Mouse (Mus musculus) megakaryocyte, embryonic 14.5 days (primary cell): ENCODE measurements around the gene Kcnab3. TPM values are rescaled to one million over a fixed set of nuclear protein-coding genes. Genes with fewer than 3 reads are reported as not detected.

Experiments used
- H3K27me3 ChIP-seq: replicated peaks from 2 replicates; pipeline ENCODE3; 2012; ENCODE audit warnings: inconsistent platforms
- H3K36me3 ChIP-seq: replicated peaks from 2 replicates; pipeline ENCODE3; 2012; ENCODE audit warnings: low read length, inconsistent platforms, mixed read lengths
- H3K4me1 ChIP-seq: 2 replicates; pipeline ENCODE4 v1.6.1; 2012; ENCODE audit warnings: inconsistent platforms
- H3K4me3 ChIP-seq: replicated peaks from 2 replicates; pipeline ENCODE3; 2012; ENCODE audit warnings: moderate library complexity, mild to moderate bottlenecking, inconsistent platforms
- H3K9me3 ChIP-seq: 2 replicates; pipeline ENCODE4 v1.6.1; 2012; ENCODE audit warnings: inconsistent platforms
- FLI1 ChIP-seq: IDR thresholded peaks from 2 replicates; pipeline ENCODE4 v1.6.1; 2012; ENCODE audit warnings: low read length, inconsistent platforms, mixed read lengths
- GATA1 ChIP-seq: IDR thresholded peaks from 3 replicates; pipeline ENCODE4 v1.6.1; 2012; ENCODE audit warnings: mixed read lengths, low read length, inconsistent platforms, borderline replicate concordance
- polyA plus RNA-seq: library from polyadenylated mRNA; stranded (reverse); fragments of >175 nt; gene quantifications from 2 replicates; pipeline ENCODE4 v1.2.3, GENCODE M21; 2012; ENCODE audit warnings: low replicate concordance; ENCODE audit not compliant: insufficient read depth

Gene Kcnab3
- polyA plus RNA-seq, 1 experiment, result not detected

DNA sequence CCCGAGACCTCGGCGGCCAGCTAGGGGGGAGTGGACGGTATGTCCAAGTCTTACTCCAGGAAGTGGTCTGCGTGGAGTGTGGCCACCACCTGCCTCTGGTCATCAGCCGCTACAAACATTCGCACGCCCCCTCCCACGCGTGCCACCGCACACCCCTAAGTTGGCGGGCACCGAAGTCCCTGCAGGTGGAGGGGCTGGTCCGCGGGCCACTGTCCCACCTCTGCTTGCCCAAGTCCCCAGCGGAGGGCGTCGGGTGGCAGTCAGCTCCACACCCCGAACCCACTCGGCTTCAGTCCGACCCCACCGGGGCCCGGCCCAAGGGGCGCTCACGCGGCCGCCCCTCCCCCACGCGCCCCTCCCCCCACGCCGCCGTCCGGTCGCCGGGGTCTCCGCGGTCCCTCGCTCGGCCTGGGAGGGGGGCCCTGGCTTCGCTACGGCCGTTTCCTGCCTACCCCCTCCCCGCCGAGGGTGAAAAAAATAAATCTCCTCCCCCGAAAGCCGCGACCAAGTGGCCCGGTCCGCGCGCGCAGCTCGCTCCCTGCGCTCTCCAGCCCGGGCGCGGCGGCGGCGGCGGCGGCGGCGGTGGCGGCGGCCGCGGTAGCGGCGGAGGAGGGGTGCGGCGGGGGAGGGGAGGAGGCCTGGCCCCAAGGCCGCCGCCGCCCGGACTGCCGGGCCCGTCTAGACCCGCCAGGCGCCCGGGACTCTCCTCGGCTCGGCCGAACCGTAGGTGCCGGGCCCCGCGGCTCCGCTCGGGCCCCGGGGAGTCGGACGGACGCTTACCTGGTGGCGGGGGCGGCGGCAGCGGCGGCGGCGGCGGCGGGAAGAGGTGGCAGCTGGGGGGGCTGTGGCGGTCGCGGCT lies 42.5 kb downstream of the Kcnab3 start:
- no peak for TF ChIP-seq GATA1
- TF ChIP-seq FLI1, result no peak
- Histone ChIP-seq H3K9me3 (no peaks in the 10 kb centered on the region), H3K36me3 (no peaks in the 10 kb centered on the region), H3K4me1 (peaks cover 64% of the 10 kb centered on the region), H3K4me3 (peak overlapping the region; percentile 93), H3K27me3 (peaks cover 85% of the 10 kb centered on the region)

GRCm38 (mm10) chr11:69369215-69369989 lies 43.3 kb downstream of the Kcnab3 start, which contains the start of gene Chd3:
TSS of gene Chd3 (minus strand) at chr11:69369406.
- Histone ChIP-seq H3K27me3 (peaks cover 86% of the 10 kb centered on the region), H3K4me3 (peak within 1 kb of the TSS; percentile 93), H3K36me3 (no peaks in the 10 kb centered on the region), H3K4me1 (peaks cover 65% of the 10 kb centered on the region), H3K9me3 (no peaks in the 10 kb centered on the region)
- TF ChIP-seq FLI1 (no peak), GATA1 (no peak)

DNA sequence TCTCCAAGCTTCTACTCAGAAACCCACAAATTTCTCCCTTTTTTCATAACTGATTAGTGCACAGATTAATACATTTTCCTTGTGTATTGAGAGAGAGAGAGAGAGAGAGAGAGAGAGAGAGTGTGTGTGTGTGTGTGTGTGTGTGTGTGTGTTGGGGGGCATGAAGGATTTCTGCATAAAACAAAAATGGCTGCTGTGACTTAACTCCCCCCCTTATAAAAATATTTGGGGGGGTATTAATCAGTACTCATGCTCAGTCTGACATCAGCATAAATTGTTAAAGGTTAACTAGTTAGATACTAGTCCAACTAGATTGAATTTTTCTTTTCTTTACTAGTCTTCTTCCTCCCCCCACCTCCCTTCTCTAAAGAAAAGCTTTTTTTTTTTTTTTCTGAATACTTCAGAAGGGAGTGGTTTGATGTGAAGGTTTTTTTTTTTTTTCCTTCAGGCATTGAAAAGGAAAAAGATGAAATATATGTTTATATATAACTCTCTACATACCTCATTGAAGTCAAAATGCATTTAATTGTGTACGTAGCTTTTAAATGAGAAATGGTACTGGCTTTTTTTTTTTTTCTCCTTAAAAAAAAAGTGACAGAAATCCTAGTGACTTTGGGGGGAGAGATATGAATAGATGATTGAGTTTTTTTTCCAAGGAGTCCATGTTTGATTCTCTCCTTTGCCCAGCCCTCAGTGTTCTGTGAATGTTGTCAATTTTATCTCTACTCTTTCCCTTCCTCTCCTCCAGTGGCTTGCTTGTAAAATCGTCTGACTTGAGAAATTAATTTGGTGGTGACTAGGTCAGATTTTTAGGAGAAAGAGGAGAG lies 44.1 kb downstream of the Kcnab3 start:
- H3K4me1 ChIP-seq, result peaks cover 60% of the 10 kb centered on the region
- peaks cover 78% of the 10 kb centered on the region for H3K27me3 ChIP-seq
- no peaks in the 10 kb centered on the region for H3K36me3 ChIP-seq
- no peak overlapping the region for H3K4me3 ChIP-seq
- TF ChIP-seq GATA1 (no peak), FLI1 (no peak)
- no peaks in the 10 kb centered on the region for H3K9me3 ChIP-seq

- Histone ChIP-seq H3K27me3 (peaks cover 72% of the 10 kb centered on the region), H3K4me3 (no peak overlapping the region), H3K9me3 (no peaks in the 10 kb centered on the region), H3K36me3 (no peaks in the 10 kb centered on the region), H3K4me1 (peaks cover 57% of the 10 kb centered on the region)
- TF ChIP-seq GATA1 (no peak), FLI1 (no peak)
These were observed 44.8 kb downstream of the Kcnab3 start for GRCm38 (mm10) chr11:69370817-69371215.

- Histone ChIP-seq H3K27me3 (peaks cover 65% of the 10 kb centered on the region), H3K9me3 (no peaks in the 10 kb centered on the region), H3K4me1 (peaks cover 57% of the 10 kb centered on the region), H3K36me3 (no peaks in the 10 kb centered on the region), H3K4me3 (peak overlapping the region; percentile 1)
- no peak for TF ChIP-seq FLI1
- no peak for TF ChIP-seq GATA1
These were observed 45.5 kb downstream of the Kcnab3 start for GRCm38 (mm10) chr11:69371601-69372000.

GRCm38 (mm10) chr11:69372056-69372779 lies 46.2 kb downstream of the Kcnab3 start:
- Histone ChIP-seq H3K9me3 (no peaks in the 10 kb centered on the region), H3K4me1 (peaks cover 54% of the 10 kb centered on the region), H3K27me3 (peaks cover 60% of the 10 kb centered on the region), H3K36me3 (no peaks in the 10 kb centered on the region), H3K4me3 (no peak overlapping the region)
- TF ChIP-seq FLI1, result no peak
- TF ChIP-seq GATA1, result no peak

GRCm38 (mm10) chr11:69372780-69373170 lies 46.7 kb downstream of the Kcnab3 start:
- Histone ChIP-seq H3K9me3 (no peaks in the 10 kb centered on the region), H3K36me3 (no peaks in the 10 kb centered on the region), H3K4me3 (no peak overlapping the region), H3K4me1 (peaks cover 52% of the 10 kb centered on the region), H3K27me3 (peaks cover 55% of the 10 kb centered on the region)
- TF ChIP-seq GATA1, result no peak
- TF ChIP-seq FLI1, result no peak

DNA sequence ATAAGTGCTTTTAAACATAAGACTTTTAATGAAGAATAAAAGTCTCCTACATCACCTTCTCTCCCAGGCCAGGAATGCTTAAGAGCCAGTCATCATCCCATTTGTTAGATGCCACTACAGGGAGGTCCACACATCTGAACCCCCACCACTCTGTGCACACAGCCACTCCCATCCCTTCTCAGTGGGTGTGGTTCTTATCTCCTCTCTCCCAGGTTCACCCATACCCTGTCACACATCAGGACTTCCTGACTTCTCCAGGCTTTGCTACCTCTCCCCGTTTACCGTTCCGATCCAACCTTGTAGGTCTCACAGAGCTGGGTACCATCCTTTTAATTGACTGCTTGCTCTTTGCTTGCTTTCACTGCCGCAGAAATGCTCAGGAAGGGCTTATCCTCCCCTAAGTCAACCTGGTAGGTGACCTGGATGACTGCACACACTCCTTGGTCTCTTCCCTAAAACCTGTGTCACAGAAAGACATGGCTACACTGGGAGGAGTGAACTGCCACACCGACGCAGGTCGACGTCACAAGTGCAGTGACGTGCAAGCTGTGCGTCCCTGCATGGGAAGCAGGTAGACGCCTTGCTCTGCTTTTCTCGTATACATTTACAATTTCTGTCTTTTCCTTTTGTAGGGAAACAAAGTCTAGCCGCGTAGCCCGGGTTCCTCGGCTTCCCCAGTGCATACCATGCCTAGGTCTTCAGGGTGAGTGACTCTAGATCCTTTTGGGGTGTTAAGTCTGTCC lies 47.3 kb downstream of the Kcnab3 start:
- H3K4me1 ChIP-seq, result peaks cover 47% of the 10 kb centered on the region

More for the DNA sequence above, 47.3 kb downstream of the Kcnab3 start:
- no peak overlapping the region for H3K4me3 ChIP-seq
- TF ChIP-seq GATA1 (no peak), FLI1 (no peak)
- H3K9me3 ChIP-seq, result no peaks in the 10 kb centered on the region
- H3K36me3 ChIP-seq, result no peaks in the 10 kb centered on the region
- peaks cover 48% of the 10 kb centered on the region for H3K27me3 ChIP-seq
